Mouse (Mus musculus) liver, postnatal 0 days (tissue): ENCODE measurements at regions not wholly inside any gene's neighbourhood (a gene's known extent, or its start where the extent isn't known, plus 50 kb on each side); places are given as distances from the start of the nearest gene placed in this dataset.

Source experiments
- CTCF ChIP-seq: sonication (generic); IDR thresholded peaks from 2 replicates; pipeline ENCODE4 v1.5.1; 2016; ENCODE audit warnings: antibody characterized with exemption, low read depth
- EP300 ChIP-seq: IDR thresholded peaks from 2 replicates; pipeline ENCODE4 v1.6.1; 2016; ENCODE audit warnings: antibody characterized with exemption, low read depth, mild to moderate bottlenecking

DNA sequence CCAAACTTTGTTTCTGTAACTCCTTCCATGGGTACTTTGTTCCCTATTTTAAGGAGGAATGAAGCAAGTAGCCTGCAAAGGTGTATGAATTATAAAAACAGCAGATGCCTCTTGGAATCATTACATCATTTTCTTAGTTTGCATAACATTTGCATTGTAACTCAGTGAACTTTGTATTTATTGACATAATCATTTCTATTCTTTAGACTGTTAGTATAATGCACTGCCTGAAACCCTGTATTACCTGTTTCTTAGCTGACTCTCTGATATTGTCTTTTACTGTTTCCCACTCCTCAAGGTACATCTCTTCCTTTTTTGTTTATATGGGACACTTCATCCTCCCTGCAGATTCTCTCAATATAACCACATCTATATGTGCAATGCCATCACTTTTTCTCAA lies 820.6 kb upstream of the Lcorl start:
- no peak for TF ChIP-seq CTCF
- TF ChIP-seq EP300: no peak
